Mouse (Mus musculus): ENCODE results near the gene Ehf. TPM values are rescaled to one million over a fixed set of nuclear protein-coding genes. Genes with fewer than 3 reads are reported as not detected.

Ehf gene
- polyA plus RNA-seq, 1 experiment from 2014 or later = 0.33 TPM

- Histone ChIP-seq H3K36me3 (ENCODE audit: control insufficient read depth, insufficient read depth, low read length) (no peaks in the 10 kb centered on the region), H3K27me3 (ENCODE audit: control insufficient read depth, insufficient read depth, low read length) (no peaks in the 10 kb centered on the region; the same call in 1 of the 2 replicates), H3K9me3 (replicated peaks; ENCODE audit: control insufficient read depth, low read length) (no peaks in the 10 kb centered on the region), H3K4me1 (ENCODE audit: control insufficient read depth, insufficient read depth, low read length) (no peaks in the 10 kb centered on the region), H3K9ac (ENCODE audit: low read depth, low read length) (no peak overlapping the region), H3K4me3 (ENCODE audit: low read depth, low read length) (no peak overlapping the region), H3K27ac (ENCODE audit: low read depth, low read length) (no peak overlapping the region), H3K4me2 (no peak overlapping the region)
- WGBS (ENCODE audit: insufficient replicate concordance) = 62% methylated on average over 5 of the region's 5 CpGs
- no peak for ATAC-seq (replicated peaks; ENCODE audit: insufficient number of reproducible peaks, low FRiP score, low TSS enrichment)
Measured at GRCm38 (mm10) chr2:103310663-103311062, 7.6 kb upstream of the Ehf start.

GRCm38 (mm10) chr2:103306686-103307085 lies 3.6 kb upstream of the Ehf start:
- no peaks in the 10 kb centered on the region for H3K9me3 ChIP-seq (replicated peaks; ENCODE audit: control insufficient read depth, low read length)
- H3K36me3 ChIP-seq (ENCODE audit: control insufficient read depth, insufficient read depth, low read length) = no peaks in the 10 kb centered on the region
- no peak overlapping the region for H3K4me3 ChIP-seq (ENCODE audit: low read depth, low read length)
- H3K27ac ChIP-seq (ENCODE audit: low read depth, low read length) = no peak overlapping the region
- peaks cover 4% of the 10 kb centered on the region; the same call in 1 of the 2 replicates for H3K4me1 ChIP-seq (ENCODE audit: control insufficient read depth, insufficient read depth, low read length)
- WGBS (ENCODE audit: insufficient replicate concordance) = 26% methylated on average over 6 of the region's 6 CpGs
- ATAC-seq (replicated peaks; ENCODE audit: insufficient number of reproducible peaks, low FRiP score, low TSS enrichment) = no peak
- no peak overlapping the region for H3K4me2 ChIP-seq
- H3K9ac ChIP-seq (ENCODE audit: low read depth, low read length) = no peak overlapping the region
- H3K27me3 ChIP-seq (ENCODE audit: control insufficient read depth, insufficient read depth, low read length) = no peaks in the 10 kb centered on the region; the same call in 1 of the 2 replicates

GRCm38 (mm10) chr2:103302669-103303068 lies 409 bp downstream of the Ehf start:
- no peaks in the 10 kb centered on the region; the same call in 1 of the 2 replicates for H3K27me3 ChIP-seq (ENCODE audit: control insufficient read depth, insufficient read depth, low read length)
- ATAC-seq (replicated peaks; ENCODE audit: insufficient number of reproducible peaks, low FRiP score, low TSS enrichment) = no peak
- H3K9ac ChIP-seq (ENCODE audit: low read depth, low read length) = no peak overlapping the region
- H3K4me1 ChIP-seq (ENCODE audit: control insufficient read depth, insufficient read depth, low read length) = peaks cover 11% of the 10 kb centered on the region
- H3K4me3 ChIP-seq (ENCODE audit: low read depth, low read length) = no peak overlapping the region
- no peaks in the 10 kb centered on the region for H3K9me3 ChIP-seq (replicated peaks; ENCODE audit: control insufficient read depth, low read length)
- no peak overlapping the region for H3K4me2 ChIP-seq
- WGBS (ENCODE audit: insufficient replicate concordance) = 23% methylated on average over 6 of the region's 6 CpGs
- H3K27ac ChIP-seq (ENCODE audit: low read depth, low read length) = no peak overlapping the region
- no peaks in the 10 kb centered on the region for H3K36me3 ChIP-seq (ENCODE audit: control insufficient read depth, insufficient read depth, low read length)

- no peak overlapping the region for H3K27ac ChIP-seq (ENCODE audit: low read depth, low read length)
- H3K4me2 ChIP-seq = peak overlapping the region; percentile 47
- peaks cover 11% of the 10 kb centered on the region for H3K4me1 ChIP-seq (ENCODE audit: control insufficient read depth, insufficient read depth, low read length)
- no peaks in the 10 kb centered on the region for H3K9me3 ChIP-seq (replicated peaks; ENCODE audit: control insufficient read depth, low read length)
- H3K27me3 ChIP-seq (ENCODE audit: control insufficient read depth, insufficient read depth, low read length) = no peaks in the 10 kb centered on the region
- no peaks in the 10 kb centered on the region for H3K36me3 ChIP-seq (ENCODE audit: control insufficient read depth, insufficient read depth, low read length)
- WGBS (ENCODE audit: insufficient replicate concordance) = 20% methylated on average over 13 of the region's 13 CpGs
- no peak overlapping the region for H3K4me3 ChIP-seq (ENCODE audit: low read depth, low read length)
- 0 out of 2 replicates have a peak overlapping the region, but pooled peaks have one; percentile 10 for H3K9ac ChIP-seq (ENCODE audit: low read depth, low read length)
- no peak for ATAC-seq (replicated peaks; ENCODE audit: insufficient number of reproducible peaks, low FRiP score, low TSS enrichment)
Measured at GRCm38 (mm10) chr2:103298711-103299463, 4.2 kb downstream of the Ehf start.

- peaks cover 11% of the 10 kb centered on the region for H3K4me1 ChIP-seq (ENCODE audit: control insufficient read depth, insufficient read depth, low read length)
- no peaks in the 10 kb centered on the region for H3K27me3 ChIP-seq (ENCODE audit: control insufficient read depth, insufficient read depth, low read length)
- no peak overlapping the region for H3K4me2 ChIP-seq
- no peak overlapping the region for H3K9ac ChIP-seq (ENCODE audit: low read depth, low read length)
- no peak overlapping the region for H3K4me3 ChIP-seq (ENCODE audit: low read depth, low read length)
- no peaks in the 10 kb centered on the region for H3K9me3 ChIP-seq (replicated peaks; ENCODE audit: control insufficient read depth, low read length)
- 26% methylated on average over 3 of the region's 3 CpGs for WGBS (ENCODE audit: insufficient replicate concordance)
- H3K36me3 ChIP-seq (ENCODE audit: control insufficient read depth, insufficient read depth, low read length) = no peaks in the 10 kb centered on the region
- no peak for ATAC-seq (replicated peaks; ENCODE audit: insufficient number of reproducible peaks, low FRiP score, low TSS enrichment)
- H3K27ac ChIP-seq (ENCODE audit: low read depth, low read length) = no peak overlapping the region
Measured at GRCm38 (mm10) chr2:103294526-103294925, 8.6 kb downstream of the Ehf start.

GRCm38 (mm10) chr2:103293751-103294150 lies 9.3 kb downstream of the Ehf start:
- Histone ChIP-seq H3K9ac (ENCODE audit: low read depth, low read length) (no peak overlapping the region), H3K4me3 (ENCODE audit: low read depth, low read length) (no peak overlapping the region), H3K27ac (ENCODE audit: low read depth, low read length) (no peak overlapping the region), H3K36me3 (ENCODE audit: control insufficient read depth, insufficient read depth, low read length) (no peaks in the 10 kb centered on the region), H3K4me2 (no peak overlapping the region), H3K9me3 (replicated peaks; ENCODE audit: control insufficient read depth, low read length) (no peaks in the 10 kb centered on the region), H3K27me3 (ENCODE audit: control insufficient read depth, insufficient read depth, low read length) (no peaks in the 10 kb centered on the region), H3K4me1 (ENCODE audit: control insufficient read depth, insufficient read depth, low read length) (peaks cover 11% of the 10 kb centered on the region)
- 83% methylated on average over 5 of the region's 5 CpGs for WGBS (ENCODE audit: insufficient replicate concordance)
- ATAC-seq (replicated peaks; ENCODE audit: insufficient number of reproducible peaks, low FRiP score, low TSS enrichment) = no peak

GRCm38 (mm10) chr2:103293214-103293613 lies 9.9 kb downstream of the Ehf start:
- 26% methylated on average over 3 of the region's 3 CpGs for WGBS (ENCODE audit: insufficient replicate concordance)
- no peak for ATAC-seq (replicated peaks; ENCODE audit: insufficient number of reproducible peaks, low FRiP score, low TSS enrichment)

GRCm38 (mm10) chr2:103290705-103291269 lies 12.3 kb downstream of the Ehf start:
- ATAC-seq (replicated peaks; ENCODE audit: insufficient number of reproducible peaks, low FRiP score, low TSS enrichment) = no peak
- WGBS (ENCODE audit: insufficient replicate concordance) = 67% methylated on average over 2 of the region's 2 CpGs
- Histone ChIP-seq H3K4me3 (ENCODE audit: low read depth, low read length) (no peak overlapping the region), H3K27ac (ENCODE audit: low read depth, low read length) (no peak overlapping the region), H3K4me1 (ENCODE audit: control insufficient read depth, insufficient read depth, low read length) (peaks cover 7% of the 10 kb centered on the region), H3K36me3 (ENCODE audit: control insufficient read depth, insufficient read depth, low read length) (no peaks in the 10 kb centered on the region), H3K9me3 (replicated peaks; ENCODE audit: control insufficient read depth, low read length) (no peaks in the 10 kb centered on the region), H3K9ac (ENCODE audit: low read depth, low read length) (no peak overlapping the region), H3K4me2 (no peak overlapping the region), H3K27me3 (ENCODE audit: control insufficient read depth, insufficient read depth, low read length) (no peaks in the 10 kb centered on the region)

More at GRCm38 (mm10) chr2:103293214-103293613, 9.9 kb downstream of the Ehf start:
- Histone ChIP-seq H3K4me3 (ENCODE audit: low read depth, low read length) (no peak overlapping the region), H3K4me2 (no peak overlapping the region), H3K4me1 (ENCODE audit: control insufficient read depth, insufficient read depth, low read length) (peaks cover 7% of the 10 kb centered on the region), H3K27ac (ENCODE audit: low read depth, low read length) (no peak overlapping the region), H3K9me3 (replicated peaks; ENCODE audit: control insufficient read depth, low read length) (no peaks in the 10 kb centered on the region), H3K27me3 (ENCODE audit: control insufficient read depth, insufficient read depth, low read length) (no peaks in the 10 kb centered on the region), H3K36me3 (ENCODE audit: control insufficient read depth, insufficient read depth, low read length) (no peaks in the 10 kb centered on the region), H3K9ac (ENCODE audit: low read depth, low read length) (no peak overlapping the region)
